Mouse (Mus musculus): ENCODE data around the gene Cwc25. TPM values are rescaled to one million over a fixed set of nuclear protein-coding genes. Genes with fewer than 3 reads are reported as not detected.
"Not testable (repeated sequence)": the region's sequence is repeated elsewhere in the genome, so short reads cannot be mapped to it uniquely, and the experiment has no call there.

Gene Cwc25
- total RNA-seq, 2 experiments from 2014 or later, result 10.8 to 11.8 TPM

DNA sequence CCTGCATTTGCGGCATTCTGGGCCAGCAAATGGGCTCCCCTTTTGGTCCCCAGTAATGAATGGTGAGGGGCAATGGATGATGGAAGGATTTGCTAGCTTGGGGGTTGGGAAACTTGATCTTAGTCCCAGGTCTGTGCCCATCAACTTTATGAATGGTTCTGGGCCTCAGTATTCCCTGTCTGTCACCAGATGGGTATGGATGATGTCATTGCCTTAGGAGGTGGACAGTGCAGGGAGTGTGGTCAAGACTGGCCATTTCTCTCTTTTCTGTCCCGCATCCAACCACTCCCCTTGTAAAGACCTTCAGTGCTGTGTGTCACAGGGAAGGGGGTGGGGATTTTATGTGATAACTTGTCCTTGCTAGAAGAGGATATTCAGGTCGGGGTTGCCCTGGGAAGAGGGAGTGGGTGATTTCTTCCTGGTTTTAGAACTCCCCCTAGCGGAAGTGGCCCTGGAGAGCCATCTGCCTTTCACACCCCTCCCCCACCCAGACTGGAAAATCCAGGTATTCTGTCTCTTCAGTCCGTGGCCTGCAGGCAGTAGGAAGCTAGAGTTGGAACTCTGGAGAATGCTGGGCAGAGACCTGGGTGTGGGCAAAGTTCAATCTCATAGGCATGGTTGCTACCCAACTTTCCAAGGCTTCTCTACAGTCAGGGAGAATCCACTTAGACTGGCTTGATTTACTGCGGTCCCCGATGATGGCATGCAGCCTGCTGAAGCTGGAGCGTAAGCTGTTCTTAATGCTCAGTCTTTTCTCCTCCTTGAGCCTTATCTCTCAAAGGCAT, 35.2 kb upstream of the Cwc25 start:
- intact Hi-C loops (cut with DNase I), result loop anchor here (2.0 kb wide), 2 partner anchors 19 to 39 kb away; partner anchors contain the start of gene B230217C12Rik
- DNase-seq, result peak in 1 of 2 experiments; percentile 62

DNA sequence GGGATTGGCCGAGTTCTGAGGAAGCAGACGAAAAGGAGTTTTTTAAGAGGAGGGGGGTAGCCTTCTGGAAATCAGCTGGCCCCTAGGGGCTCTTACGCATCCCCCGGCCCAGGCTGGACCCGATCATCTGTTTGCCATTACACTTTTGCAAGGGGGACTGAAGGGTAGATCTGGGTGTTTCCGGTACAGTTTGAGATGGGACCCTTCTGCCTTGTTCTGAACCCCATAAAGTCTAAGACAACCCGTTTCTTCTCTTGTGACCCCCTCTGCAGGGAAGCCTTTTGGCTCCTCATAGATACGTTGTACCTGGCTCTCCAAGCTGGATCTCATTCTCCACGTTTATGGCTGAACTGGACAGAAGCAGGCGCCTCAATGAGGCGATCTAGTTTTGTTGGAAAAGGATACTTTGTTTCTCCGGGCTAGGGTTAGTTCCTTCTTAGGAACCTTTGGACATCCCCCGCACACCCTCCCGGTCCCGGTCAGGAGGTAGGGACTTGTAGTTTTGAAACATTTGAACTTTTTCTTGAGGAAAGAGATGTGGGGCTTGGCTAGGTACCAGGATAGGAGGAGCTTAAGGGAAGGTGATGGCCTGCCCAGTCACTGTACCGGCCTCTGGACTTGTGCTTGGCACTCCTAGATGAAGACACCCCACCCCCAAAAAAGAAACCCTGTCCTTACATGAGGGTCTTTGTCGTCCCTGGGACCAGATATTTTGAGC, 34.5 kb upstream of the Cwc25 start:
- intact Hi-C loops (cut with DNase I), result loop anchor here (2.0 kb wide), 2 partner anchors 20 to 40 kb away; partner anchors contain the start of gene B230217C12Rik
- peak in 1 of 2 experiments; percentile 52 for DNase-seq

DNA sequence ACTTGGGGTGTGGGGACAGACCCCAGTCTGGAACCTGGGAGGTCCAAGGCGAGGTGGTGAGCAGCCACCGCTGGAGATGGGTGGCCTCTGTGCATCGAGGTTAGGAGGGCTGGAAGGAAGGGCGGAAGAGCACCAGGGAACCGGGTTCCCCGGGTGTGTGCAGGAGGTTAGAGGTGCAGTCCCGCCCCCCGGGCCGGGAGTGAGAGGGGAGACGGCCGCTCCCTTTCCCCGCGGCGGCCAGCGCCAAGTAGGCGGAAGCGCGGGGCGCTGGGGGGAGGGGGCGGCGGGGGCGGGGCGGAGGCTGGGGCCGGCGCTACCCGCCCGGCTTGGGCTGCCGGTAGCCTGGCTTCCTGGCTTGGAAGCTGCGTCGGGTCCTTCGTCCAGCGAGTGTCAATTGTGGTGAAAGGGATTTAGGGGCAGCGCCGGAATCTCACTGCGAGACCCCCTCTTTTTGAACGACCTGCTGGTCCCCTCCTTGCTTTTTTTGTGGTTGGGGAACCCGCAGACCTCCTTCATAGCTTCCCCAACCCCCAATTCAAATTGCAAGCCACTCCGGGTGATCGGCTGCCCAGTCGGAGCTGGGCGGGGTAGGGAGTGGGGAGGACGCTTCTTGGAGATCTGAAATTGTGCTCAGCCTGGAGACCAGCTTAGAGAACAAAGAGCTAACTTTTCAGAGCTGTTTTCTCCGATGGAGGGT, 33.8 kb upstream of the Cwc25 start:
- DNase-seq, result peak; percentile 80 to 82
- intact Hi-C loops (cut with DNase I), result loop anchor here (2.0 to 5.0 kb wide), 4 partner anchors 21 to 187 kb away; partner anchors contain the start of genes B230217C12Rik, Fbxo47 and Plxdc1

DNA sequence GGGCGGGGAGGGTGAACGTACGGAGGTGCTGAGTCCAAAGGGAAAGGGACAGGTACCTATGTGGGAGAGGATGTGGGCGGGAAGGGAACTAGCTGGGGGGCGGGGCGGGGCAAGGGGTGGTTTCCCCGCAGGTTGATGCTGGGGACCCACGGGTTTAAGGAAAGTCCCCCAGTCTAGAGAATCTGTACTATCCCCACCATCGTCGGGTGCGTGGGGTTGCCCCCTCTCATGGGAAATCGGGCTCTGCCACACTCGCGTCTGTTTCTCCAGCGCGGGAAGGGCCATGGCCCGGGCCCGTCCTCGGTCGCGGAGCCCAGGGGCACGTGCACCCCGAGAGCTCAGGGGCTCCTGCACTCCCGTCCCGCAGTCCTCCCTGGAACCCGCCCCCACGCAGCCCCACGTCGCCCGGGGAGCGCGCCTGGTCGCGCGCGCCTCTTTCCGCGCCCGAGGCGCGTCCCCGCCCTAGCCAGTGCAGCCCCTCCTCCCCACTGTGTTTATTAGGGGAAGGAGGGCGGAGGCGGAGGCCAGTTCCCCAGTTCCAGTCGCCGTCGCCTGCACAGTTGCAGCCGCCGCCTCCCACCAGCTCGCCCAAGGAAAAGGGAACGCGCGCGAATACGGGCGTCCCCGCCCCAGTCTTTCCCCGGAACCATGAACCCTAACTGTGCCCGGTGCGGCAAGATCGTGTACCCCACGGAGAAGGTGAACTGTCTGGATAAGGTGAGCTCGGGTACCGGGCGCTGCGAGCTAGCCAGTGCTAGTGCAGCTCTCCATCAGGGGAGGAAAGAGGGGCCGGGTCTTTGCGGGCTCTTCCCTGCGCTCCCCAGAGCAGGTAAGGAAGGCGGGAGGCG, 33.0 kb upstream of the Cwc25 start:
- intact Hi-C loops (cut with DNase I), result loop anchor here (2.0 to 5.0 kb wide), 2 partner anchors 85 to 188 kb away; partner anchors contain the start of genes Fbxo47 and Plxdc1

DNA sequence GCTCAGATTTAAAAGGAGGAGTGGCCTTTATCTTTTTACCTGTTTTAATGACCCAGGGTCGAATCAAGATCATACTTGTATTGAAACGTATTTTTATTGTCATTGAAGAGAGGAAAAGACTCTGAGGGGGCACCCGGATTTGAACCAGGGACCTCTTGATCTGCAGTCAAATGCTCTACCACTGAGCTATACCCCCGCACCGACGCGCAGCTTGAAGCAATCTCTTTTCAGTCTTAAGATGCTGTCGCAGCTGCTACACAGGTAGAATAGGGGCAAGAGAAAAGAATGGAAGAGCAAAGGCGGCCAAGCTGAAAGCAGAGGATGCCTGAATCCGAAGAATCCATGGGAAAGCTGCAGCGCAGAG, 32.4 kb upstream of the Cwc25 start, which contains the start of gene Lasp1:
Lasp1 (plus strand) TSS at position 219 of the 364 bp plus-strand sequence.
- DNase-seq, result peak; percentile 89 to 91
- intact Hi-C loops (cut with DNase I), result loop anchor here (2.0 to 5.0 kb wide), 2 partner anchors 86 to 189 kb away; partner anchors contain the start of genes Fbxo47 and Plxdc1

More for the DNA sequence above, 33.0 kb upstream of the Cwc25 start:
- DNase-seq, result peak; percentile 89

DNA sequence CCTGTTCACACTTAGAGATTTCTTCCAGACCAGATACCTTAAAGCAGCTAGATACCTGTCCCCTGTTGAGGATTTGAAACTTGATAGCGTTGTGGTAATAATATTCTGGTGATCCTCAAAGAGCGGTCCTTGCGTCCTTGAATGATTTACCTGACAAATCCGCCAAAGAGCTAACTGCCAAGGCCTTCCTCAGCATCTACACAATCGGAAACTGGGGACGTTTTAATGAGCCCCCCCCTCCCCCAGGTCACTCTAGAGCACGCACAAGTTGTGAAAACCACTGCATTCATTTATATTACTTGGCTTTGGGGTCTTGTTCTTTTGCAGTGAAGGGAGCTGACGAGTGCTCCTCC, 31.7 kb upstream of the Cwc25 start:
- intact Hi-C loops (cut with DNase I), result loop anchor here (2.0 to 5.0 kb wide), 2 partner anchors 87 to 189 kb away; partner anchors contain the start of genes Fbxo47 and Plxdc1
- no peak for DNase-seq

DNA sequence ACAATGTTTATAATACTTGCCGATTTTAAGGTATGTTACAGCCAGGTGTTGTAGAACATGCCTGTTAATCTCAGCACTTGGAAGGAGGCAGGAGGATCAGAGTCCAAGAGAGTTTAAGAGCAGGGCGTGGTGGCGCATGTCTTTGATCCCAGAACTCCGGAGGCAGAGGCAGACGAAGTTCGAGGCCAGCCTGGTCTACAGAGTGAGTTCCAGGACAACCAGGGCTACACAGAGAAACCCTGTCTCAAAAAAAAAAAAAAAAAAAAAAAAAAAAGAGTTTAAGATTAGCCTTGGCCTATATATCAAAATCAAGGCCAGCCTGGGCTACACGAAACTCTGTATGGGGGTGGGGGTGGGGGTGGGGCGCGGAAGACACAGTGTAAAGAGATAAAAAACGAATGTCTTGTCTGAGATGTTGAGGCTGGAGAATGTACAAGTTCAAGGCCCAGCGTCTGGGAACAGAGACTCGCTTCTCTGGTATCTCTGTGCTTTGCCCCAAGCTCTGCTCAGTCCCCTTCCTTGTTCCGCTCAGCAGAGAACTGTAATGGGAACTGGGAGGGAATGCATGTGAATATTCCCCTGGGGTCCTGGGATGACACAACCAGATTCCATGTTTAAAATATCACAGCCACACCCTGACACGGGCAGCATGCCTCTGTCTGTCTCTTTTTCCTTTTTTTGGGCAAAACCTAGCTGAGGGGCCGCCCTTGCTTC, 31.2 kb upstream of the Cwc25 start:
- intact Hi-C loops (cut with DNase I), result loop anchor here (2.0 to 5.0 kb wide), 2 partner anchors 87 to 190 kb away; partner anchors contain the start of genes Fbxo47 and Plxdc1
- peak in 1 of 2 experiments; percentile 50 for DNase-seq

DNA sequence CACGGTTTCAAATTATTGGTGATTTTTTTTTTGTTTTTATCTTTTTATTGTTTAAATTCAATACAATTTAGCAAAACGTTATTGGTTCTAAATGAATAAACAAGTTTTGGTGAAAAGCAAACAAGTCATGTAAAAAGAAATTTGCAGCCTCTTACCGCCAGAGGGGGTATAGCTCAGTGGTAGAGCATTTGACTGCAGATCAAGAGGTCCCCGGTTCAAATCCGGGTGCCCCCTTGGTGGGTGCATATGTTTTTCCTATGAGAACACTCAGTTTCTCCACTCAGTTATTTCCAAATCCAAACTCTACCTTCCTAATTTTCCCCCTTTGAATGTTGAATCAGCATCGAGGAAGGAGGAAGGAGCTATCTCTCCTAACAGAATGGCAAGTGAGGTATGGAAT, 30.6 kb upstream of the Cwc25 start:
- peak; percentile 61 to 74 for DNase-seq
- intact Hi-C loops (cut with DNase I), result loop anchor here (5.0 kb wide), 1 partner anchor 190 kb away; the partner anchor contains the start of gene Plxdc1

DNA sequence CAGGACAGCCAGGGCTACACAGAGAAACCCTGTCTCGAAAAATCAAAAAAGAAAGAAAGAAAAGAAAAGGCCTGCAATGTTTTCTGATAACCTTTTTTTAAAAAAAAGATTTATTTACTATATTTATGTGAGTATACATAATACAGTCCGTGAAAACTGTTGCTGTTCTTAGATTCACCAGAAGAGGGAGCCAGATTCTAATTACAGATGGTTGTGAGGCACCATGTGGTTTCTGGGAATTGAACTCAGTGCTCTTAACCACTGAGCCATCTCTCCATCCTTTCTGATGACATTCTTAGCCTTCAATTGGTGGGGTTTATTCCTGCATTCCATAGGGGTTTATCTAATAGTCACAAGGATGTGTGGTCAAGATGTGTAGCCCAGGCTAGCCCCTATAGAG, 26.8 kb upstream of the Cwc25 start:
- intact Hi-C loops (cut with DNase I), result no loop called here

DNA sequence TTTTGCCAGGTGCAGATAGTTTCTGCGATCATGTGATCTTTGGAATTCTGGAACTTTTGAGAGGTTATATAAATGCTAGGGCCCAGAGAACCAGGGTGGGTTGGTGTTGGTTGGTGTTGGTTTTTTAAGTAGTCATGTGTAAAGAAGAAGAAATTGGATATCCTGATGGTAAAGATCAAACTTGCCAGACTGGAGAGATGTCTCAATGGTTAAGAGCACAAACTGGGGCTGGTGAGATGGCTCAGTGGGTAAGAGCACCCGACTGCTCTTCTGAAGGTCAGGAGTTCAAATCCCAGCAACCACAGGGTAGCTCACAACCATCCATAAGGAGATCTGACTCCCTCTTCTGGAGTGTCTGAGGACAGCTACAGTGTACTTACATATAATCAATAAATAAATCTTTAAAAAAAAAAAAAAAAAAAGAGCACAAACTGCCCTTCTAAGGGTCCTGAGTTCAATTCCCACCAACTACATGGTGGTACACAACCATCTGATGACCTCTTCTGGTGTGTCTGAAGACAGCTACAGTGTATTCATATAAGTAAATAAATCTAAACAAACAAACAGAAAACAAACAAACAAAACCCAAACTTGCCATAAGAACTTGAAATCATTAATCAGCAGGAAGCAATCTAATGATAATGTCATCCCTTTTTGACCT, 24.6 kb upstream of the Cwc25 start:
- intact Hi-C loops (cut with DNase I); DNase-seq: not testable (repeated sequence)

More for the DNA sequence above, 26.8 kb upstream of the Cwc25 start:
- DNase-seq, result peak in 1 of 2 experiments; percentile 76

DNA sequence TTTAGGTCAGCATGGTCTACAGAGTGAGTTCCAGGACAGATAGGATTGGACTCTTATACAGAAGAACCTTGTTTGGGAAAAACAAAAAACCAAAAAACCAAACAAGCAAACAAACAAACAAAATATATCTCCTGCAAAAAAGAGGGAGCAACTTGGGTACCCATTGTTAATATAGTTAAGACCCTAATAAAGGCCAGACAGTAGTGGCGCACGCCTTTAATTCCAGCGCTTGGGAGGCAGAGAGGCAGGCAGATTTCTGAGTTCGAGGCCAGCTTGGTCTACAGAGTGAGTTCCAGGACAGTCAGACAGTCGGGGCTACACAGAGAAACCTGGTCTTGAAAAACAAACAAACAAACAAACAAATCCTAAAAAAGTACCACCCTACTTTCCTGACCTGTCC, 23.4 kb upstream of the Cwc25 start:
- DNase-seq, result no peak
- intact Hi-C loops (cut with DNase I), result no loop called here

DNA sequence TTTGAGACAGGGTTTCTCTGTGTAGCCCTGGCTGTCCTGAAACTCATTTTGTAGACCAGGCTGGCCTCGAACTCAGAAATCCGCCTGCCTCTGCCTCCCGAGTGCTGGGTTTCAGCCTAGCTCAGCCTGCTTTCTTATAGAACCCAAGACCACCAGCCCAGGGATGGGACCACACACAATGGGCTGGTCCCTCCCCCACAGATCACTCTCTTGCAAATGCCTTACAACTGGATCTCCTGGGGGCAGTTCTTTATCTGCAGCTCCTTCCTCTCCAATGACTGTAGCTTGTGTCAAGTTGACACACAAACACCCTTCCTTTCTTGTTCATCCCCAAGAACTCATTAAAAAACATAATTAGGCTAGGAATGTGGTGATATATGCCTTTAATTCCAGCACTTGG, 21.6 kb upstream of the Cwc25 start:
- intact Hi-C loops (cut with DNase I), result no loop called here
- no peak for DNase-seq

DNA sequence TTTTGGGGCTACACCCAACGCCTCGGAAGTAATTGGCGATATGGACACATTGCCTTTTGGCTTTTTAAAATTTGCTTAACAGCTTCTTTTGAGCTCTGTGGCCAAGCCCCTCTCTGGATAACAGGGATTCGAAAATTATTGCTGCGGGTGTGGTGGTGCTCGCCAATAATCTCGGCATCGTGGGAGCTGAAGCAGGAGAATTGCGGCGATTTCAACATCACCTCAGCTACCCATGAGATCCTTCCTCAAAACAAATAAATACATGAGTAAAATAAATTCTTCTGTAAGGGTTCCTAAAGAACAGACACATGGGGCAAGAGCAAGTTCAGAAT, 16.2 kb upstream of the Cwc25 start:
- intact Hi-C loops (cut with DNase I), result loop anchor here (5.0 kb wide), 1 partner anchor 205 kb away; the partner anchor contains the start of gene Plxdc1
- DNase-seq, result no peak

DNA sequence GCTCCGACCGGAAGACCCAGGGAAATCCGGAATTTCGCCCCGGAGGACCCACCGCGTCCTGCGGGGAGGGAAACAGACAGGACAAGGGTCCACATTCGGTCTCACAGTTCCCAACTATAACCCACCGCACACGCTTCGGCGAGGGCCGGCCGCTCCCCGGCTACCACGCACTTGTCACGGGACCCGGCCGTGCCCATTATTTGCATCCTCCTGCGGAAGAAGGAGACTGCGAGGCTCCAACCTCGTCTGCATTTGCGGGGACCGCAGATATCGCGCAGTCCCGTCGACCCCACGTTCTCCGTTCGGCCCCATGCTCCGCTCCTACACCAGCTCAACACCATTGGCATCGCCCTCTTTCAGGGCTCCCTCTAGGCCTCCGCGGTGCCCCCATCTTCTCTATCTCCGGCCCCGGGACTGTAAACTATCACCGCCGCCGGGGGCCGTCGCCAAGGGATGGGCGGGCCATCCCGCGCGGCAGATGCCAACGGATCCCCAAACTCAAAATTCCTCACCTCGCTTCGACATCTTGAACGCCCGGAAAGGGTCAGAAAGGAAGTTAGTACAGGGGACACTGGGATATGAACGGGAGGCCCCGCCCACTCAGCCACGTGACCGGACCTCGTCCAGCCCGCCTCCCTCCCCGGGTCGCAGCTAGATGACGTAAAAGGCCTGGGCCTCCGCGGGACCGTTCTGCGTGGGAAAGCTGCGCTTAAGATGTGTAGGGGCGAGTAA, 15.6 kb upstream of the Cwc25 start, which contains the start of gene Rpl23:
Rpl23 (minus strand) TSS at position 606 of the 732 bp plus-strand sequence.
- intact Hi-C loops (cut with DNase I), result loop anchor here (5.0 kb wide), 1 partner anchor 205 kb away; the partner anchor contains the start of gene Plxdc1
- DNase-seq, result peak; percentile 99 to 100

DNA sequence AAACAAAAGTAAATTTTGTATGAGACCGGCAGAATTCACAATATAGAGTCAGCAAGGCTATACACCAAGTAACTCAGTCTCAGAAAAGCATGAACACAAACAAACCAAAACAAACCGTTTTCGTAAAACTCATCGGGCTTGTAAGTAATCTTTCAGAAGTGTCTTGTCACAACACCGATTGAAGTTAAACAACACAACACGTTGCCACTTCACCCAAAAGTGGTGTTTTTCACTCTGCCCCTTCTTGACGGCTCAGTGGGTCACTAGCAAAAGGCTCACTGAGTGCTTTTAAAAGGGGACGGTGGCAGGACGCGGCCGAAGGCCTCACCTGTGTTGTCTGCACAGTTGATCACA, 15.1 kb upstream of the Cwc25 start:
- intact Hi-C loops (cut with DNase I), result loop anchor here (5.0 kb wide), 1 partner anchor 206 kb away; the partner anchor contains the start of gene Plxdc1
- DNase-seq, result no peak

DNA sequence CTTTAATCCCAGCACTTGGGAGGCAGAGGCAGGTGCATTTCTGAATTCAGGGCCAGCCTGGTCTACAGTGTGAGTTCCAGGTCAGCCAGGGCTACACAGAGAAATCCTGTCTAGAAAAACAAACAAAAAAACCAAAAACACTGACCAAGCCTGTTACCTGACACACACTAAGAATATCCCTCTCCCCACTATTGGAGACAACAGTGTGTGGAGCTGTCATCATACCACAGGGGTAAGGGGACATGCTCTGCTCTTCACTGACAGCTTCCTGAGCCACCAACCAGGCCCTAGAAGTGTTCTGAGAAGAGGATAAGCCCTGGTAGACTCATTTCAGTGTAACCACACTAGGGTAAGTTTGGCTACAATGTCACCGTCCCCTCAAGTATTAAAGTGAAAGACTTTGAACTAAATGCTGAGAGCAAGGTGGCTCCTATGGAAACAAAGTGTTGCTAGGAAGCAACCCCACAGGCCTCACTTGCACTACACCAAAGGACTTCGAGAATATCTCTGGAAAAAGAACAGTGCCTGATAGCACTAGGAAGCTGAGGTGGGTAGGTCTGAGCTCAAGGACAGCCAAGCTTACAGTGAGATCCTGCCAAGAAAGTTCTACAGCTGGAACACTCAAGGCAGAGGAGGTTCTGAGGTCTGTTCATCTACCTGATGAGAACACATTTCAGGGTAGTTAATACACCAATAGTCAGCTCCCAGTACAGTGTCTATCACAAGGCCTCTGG, 13.8 kb upstream of the Cwc25 start:
- intact Hi-C loops (cut with DNase I), result loop anchor here (5.0 kb wide), 1 partner anchor 207 kb away; the partner anchor contains the start of gene Plxdc1
- DNase-seq, result no peak

DNA sequence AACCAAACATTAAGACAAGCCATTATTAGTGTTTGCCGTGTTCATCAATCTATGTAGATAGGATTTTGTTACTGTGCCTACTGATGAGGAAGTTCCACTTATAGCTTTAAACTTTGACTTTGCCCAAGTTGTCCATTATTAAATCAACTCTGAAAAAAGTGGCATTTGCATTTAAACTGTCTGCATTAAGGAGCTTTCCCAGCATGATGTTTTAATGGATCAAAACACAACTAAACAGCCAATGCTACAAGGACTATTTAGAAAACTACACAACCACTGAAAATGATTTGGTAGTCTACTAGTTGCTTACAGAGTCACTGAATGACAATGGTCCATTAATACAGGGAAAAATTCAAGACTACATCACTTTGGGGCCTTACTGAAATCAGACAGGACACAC, 12.6 kb upstream of the Cwc25 start:
- no peak for DNase-seq
- intact Hi-C loops (cut with DNase I), result no loop called here
